Mouse (Mus musculus): Measurements from ENCODE around the gene Skap2.
A peak's percentile ranks its signal among the peaks of the same experiment; 100 is the strongest.

Skap2 gene

DNA sequence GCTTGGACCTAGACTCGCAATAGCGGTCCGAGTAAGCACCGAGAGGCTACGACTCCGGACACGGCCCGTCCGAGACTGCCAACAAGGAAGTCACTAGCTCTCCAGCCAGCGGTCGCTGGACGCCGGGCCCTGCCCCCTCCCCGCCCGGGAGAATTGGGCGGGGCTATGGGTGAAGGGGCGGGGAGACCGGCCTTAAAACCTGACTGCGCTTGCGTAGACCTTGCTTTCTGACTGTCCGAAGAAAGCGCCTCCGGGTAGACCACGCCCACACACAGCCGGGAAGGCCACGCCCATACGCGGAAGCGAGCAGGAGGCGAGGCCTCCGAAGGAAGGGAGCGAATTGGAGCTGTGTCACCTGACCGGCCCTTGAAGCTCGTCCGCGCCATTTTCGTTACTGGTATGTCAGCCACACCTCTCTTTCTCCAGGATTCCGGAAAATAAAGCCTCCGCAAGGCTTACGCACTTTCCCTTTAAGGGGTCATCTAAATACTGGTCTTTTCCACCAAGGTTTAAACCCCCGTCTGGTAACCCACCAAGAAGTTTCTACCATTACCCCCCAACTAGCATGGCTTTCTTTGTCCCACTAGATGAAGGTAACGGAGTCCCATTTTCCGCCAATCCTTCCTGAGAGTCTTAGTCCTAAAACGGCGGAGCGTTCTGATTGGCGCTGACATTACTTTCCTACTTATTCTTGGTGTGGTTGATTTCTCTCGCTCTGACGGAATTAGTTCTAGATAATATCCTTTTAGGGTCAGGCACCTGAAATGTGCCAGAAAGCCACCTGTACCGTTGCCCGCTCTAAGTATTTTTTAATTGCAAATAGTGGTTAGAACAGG lies at the start of gene Skap2:
Gene Skap2, minus strand, starts transcription at position 141 of the 836 bp plus-strand sequence.
- DNase-seq, result peak; percentile 100

DNA sequence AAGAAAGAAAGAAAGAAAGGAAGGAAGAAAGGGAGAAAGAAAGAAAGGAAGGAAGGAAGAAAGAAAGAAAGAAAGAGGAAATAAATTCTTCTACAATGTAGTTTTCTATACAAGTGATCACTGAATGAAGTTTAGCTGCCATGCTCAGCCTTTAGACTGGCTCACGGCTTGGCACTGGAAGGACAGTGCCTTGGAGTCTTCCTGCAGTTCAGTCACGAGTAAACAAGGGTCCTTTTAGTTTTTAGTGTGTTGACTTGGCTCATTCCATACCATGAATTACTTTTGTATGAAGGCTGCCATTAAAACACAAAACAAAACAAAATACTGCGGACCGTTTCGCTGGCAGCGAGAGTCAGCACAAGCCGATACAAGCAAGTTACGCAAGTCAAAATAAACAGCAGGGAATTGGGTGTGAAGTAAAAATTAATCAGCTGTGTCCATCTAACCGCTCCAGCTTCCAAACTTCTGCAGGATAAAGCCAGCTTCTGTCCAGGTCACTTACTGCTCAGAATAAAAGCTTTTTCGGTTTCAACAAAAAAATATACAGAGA lies 46.6 kb upstream of the Skap2 start:
- no peak for DNase-seq

DNA sequence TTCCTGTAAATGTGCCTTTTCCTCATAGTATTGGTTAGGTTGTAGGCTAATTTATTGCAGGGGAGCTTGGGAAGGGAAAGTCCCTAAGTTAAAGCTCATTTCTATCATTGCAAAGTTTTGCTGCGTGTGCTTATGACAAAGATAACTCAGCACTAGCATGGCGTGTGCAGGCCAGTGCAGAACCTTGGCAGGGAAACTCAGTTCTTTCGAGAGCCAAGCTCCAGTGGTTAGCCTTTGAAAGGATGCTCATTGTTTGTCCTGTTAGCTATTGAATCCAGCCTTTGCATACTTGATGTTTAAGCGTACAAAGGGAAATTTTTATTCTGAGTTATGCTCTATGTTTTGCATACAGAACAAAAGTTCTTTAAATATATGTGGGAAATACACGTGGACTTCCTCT lies 45.8 kb upstream of the Skap2 start:
- no peak for DNase-seq

DNA sequence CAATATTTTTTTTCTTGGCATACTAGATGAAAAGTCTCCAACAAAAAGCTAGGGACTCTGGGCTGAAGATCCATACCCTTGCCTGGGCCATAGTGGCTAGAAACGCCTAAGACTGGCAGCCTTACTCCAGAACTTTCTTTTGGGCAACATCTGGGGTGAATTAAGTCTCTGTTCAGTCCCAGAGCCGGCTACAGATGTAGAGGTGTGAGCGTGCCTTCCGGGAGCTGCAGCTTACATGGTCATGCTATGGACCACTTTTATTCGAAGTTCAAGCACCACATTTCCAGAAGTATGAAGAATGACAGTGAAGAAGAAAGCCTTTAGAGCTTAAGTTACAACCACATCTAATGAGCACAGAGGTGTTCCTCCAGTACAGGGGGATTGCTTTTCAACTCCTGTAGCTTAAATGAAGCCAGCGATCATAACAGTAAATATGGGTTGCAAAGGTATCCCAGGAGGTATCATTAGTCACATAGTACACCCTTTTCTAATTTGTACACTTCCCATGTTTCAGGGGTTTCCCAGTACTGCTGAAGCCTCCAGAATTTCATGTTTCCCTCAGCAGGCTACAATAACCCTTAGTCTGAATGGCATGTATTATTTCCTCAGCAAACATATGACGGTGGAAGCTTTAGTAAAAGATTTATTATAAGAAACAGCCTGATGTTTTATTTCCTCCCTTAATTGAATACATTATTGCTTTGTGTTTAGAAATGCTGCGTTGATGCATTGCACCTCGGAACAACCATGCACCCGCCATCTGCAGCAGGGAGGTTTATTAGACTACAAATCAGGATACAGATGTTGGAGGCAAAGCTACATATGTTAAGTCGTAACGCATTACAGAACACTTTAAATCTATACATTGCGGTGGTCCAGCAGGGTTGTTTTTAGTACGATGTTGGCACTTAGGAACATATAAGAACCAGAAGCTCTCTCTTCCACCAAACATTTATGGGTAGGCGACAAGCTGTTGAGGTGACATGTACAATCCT lies 41.5 kb upstream of the Skap2 start:
- DNase-seq, result no peak

DNA sequence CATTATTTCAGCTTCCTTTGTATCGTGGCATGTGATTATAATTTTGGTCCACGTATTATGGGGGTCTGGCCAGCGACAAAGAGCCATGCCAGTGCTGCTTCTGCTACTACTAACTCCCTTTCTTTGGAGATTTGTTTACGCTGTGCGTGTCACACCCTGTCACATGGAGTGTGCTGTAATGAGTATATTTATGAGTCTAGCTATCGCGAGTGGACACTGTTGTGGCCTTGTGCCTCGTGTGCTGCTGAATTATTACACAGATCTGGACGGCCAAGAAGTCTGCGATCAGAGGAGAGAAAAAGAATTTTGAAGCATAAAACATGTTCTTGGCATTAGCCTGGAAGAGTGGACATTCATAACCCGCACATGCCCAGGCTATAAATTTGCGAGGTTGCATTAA lies 37.7 kb upstream of the Skap2 start:
- no peak for DNase-seq

DNA sequence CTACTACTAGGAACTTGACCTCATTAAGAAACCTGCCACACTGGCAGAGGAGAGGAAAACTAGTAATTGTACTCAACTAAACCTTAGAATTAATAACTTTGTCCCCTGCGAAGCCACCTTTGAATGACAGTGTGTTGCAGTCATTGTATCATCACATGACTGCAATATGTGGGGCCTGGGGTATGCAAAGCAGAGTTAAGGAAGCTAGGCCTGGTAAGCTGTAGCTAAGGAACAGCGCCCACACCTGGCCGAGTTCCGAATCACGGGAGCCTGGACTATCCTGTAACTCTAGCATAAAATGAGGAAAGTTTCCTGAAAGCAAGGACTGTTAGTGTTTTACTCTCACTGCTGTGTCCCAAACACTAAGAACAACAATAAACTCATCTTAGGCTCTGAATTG lies 33.2 kb upstream of the Skap2 start:
- DNase-seq, result no peak

DNA sequence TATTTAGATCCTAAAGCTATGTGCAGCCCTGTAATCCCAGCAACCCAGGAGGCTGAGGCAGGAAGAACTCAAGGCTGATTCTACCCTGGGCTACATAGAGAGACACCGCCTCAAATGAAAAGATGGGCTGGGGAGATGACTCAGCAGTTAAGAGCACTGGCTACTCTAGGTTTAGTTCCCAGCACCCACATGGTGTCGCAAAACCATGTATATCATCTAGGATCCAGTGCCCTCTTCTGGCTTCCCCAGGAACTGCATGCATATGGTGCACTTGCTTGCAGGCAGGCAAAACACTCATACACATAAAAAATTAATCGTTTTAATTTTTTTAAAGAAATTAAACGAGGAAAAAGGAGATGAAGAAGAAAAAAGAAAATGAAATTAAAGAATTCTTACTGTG lies 23.7 kb upstream of the Skap2 start:
- DNase-seq, result no peak

DNA sequence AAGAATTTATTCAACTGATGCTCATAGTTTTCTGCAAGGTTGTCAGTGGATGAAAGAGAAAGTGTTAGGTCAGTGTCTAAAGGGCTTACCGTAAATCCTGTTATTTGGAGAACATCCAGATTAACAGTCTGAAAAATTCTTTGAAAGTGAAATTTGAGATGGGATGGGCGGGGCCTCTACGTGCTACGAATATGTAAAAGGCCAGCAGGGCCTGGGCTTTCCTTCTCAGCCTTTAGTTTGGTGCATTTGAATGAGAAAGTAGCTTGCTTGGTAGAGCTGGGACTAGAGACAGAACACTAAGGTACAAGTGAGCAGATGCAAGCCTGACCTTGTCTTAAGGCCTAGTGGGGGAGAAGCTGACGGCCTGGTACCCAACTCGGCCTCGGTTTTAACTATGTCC lies 18.8 kb upstream of the Skap2 start:
- no peak for DNase-seq

DNA sequence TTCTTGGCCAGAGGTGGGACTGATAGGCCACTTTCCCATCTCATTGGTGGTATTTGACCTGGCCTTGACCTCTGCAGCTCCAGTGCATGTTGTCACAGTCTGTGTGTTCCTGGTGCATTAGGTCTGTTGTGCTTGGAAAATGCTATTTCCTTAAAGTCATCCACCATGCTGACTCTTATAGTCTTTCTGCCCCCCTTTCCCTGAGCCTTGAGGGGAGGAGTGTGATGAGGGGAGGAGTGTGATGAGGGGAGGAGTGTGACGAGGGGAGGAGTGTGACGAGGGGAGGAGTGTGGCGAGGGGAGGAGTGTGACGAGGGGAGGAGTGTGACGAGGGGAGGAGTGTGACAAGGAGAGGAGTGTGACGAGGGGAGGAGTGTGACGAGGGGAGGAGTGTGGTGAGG lies 15.8 kb upstream of the Skap2 start:
- DNase-seq, result no peak

DNA sequence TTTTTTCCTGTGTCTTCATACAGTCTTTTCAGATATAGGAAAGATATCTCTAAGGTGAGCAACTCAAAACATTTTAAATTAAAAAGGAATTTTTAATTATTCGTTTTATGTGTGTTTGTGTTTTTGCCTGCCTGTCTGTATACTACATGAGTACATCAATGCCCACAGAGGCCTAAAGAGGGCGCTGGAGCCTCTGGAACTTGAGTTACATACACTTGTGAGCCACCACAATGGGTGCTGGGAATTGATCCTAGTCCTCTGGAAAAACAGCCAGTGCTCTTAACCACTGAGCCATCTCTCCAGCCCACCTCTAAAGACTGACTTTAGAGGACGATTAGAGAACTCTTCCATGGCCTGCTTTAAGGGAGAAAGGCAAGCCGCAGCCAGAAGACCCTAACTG lies 14.8 kb upstream of the Skap2 start:
- DNase-seq, result no peak

DNA sequence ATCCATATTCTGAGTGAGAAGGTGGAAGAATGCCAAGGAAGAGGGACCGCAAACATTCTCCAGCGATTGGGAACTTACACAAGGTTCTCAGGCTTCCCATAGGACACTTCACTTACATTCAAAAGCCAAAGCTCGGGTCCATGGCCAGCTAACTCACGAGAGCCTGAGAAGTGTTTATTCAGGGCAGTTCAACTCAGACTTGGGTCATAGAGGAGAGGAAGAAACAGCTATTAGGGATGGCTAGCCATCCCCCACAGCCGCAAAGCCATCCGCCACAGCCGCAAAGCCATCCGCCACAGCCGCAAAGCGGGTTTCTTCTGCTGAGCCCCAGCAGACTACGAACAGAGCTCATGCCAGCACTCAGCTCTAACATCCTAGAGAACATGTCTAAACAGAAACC lies 13.9 kb upstream of the Skap2 start:
- DNase-seq, result no peak

DNA sequence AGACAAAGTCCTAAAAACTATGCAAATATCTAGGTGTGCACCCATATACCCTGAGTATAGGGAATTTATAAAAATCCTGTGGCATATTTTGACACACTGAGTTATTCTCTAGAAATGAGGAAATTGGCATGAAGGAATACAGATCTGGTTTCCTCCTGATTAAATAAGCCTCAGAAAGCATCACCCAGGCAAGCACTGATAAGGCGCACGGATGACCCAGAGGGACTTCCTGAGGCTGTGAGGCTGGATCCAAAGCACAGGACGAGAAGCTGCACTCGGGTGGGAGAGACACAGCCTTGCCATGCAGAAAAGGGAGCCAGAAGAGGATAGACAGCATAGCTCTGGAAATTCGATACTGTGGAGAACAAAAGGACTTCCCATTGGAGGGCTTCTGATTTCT lies 12.4 kb upstream of the Skap2 start:
- no peak for DNase-seq

DNA sequence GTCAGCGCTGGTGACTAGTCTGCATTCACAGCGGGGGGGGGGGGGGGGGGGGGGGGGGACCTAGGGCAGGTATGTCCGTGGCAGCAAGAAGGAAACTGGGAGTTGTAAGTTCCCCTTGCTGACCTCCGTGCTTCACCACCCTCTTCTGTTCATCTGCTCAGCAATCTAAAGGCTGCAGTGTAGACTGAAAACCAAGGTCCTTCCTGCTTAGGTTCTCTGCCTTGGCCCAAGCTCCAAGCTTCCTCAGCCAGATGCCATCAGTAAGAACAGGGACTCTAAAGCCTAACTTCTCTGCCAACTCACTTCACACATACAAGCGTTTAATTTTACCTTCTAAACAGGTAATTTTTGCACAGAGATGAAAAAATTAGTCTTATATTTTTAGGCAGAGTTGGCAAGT lies 10.0 kb upstream of the Skap2 start:
- DNase-seq, result no peak

DNA sequence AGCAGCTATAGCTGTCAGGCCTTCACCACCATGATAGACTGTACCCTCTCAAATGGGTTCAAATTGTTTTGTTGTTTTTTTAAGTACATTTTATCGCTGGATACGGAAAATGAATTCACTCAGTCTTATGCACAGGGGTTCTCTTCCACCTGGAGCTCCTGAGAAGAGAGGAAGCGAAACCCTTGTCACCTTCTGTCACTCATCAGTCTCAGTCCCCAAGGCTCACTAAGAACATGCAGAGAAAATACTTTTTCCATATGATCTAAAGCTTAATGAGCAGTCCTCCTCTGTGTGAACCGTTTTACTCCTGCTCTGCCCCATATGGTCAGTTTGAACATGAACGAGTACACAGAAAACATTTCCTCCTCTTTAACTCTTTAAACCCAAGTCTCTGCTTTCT lies 7.9 kb upstream of the Skap2 start:
- DNase-seq, result no peak

DNA sequence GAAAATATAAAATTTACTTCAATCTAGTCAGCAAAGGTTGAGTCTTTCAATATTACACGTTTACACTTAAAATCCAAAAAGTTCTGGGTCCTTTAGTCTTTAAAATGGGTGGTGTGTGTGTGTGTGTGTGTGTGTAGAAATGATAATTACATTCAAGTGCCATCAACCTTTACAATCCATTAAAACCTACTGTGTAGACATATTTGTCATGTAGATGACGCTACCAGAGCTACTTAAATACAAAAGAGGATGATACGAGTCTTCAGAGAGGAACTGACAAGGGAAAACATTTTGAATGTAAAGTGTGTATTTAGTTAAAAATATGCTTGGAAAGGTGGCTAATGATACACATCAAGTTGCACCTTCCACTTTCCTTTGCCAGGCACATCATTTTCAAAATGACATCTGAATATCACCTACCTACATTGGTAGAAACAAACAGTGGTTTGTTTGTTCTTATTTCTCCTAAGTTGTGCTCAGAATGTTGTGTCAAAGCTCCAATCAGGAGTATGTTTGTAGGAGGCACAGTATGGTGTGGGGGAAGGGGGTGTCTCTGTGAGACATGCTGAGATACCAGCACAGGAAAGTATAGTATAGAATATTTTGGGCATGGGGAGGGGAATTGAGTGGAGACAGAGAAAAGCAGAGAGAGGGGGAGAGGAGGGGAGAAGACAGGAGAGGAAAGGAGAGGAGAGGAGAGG lies 1.0 kb upstream of the Skap2 start:
- DNase-seq, result no peak

DNA sequence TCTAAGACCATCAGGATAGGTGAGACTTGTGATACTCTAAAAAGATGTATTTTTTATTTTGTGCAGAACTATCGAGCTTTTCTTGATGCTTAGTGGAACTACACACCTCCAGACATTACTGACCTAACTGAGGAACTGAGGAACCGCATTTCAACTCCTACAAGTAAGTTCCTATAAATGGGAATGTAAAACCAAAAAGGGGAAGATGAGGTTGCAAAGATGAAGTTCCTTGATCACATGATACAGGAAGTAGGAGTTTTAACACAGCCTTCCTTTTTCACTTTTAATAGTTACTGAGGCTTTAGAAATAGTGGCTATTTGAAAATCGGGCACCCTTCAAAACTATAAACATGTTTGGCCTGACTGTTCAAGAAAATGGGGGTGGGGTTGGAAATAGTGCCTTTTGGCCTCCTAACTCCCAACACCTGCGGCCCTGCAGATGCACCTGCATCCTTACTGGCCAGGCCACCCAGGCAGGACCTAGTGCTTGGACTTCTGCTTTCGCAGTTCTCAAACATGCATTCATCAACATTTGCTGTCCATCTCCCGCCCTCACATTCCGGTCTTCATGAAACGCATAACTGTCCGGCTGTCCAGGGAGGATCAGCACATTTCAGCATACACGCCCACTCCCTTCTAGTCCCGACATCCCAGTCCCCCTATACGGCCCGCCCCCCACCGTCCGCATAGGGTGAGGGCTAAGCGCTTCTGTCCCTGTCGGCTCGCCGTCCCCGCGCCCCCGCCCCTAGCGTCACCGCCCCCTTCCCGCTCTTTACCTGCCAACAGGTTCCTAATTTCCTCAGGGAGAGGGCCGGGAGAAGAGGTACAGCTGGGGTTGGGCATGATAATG lies 565 bp downstream of the Skap2 start:
- DNase-seq, result no peak

DNA sequence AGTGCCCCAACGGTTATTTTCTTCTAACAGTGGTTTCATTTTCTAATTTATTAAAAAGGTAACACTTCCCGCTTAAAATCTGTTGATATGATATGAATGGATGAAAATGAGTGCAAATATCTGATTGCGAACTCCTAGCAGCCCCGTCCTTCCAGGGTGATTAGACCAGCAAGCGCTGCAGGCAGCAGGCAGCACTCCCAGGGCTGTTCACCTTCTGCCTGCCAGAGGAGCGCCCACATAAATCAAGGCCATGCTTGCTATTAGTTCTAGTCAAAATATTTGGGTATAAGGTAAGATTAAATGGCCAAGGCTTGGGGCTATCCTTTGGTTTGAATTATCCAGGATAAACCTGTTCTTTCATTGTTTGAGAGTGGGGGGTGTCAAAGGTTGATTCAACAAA lies 3.0 kb downstream of the Skap2 start:
- no peak for DNase-seq

DNA sequence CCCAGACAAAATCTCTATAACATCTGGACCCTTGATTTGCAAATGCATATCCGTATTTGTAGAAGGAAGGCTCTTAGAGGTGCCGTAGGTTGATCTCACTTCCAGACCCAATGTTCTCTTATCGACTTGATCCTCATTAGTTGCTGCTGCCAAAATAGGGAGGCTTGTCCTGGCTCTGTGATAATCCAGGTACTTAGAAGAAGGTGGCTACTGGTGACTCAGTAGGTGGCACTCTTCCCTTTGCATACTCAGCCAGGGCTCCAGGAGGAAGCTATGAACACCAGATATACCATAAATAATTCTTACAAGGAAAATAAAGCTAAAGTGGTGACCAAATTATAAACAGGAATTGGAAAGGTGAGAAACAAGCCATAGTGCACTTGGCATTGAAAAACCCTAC lies 3.6 kb downstream of the Skap2 start:
- DNase-seq, result peak; percentile 33

DNA sequence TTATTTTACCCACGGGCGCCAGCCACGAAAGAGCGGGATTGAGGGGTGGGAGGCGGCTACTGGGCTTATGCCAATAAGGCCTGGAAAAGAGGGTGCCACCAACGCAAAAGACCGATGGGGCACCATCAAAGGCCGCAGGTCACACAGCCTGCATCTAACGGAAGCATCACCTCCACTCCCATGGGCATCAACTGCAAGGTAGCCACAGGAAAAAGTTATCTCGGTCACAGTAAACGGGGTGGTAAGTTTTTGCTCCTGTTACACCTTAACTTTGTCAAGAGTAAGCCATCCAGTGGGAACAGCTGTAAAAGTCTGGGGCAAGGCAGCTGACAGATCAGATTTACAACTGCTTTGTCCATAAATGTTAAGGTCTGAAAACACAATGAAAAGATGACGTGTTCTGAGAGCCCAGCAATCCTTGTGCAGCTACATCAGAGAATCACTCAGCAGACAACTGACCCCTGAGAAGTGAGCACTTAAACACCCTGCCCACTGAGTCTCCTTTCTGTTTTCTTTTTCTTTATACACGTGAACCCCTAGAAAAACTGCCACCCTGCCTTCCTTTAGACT lies 5.6 kb downstream of the Skap2 start:
- DNase-seq, result no peak

DNA sequence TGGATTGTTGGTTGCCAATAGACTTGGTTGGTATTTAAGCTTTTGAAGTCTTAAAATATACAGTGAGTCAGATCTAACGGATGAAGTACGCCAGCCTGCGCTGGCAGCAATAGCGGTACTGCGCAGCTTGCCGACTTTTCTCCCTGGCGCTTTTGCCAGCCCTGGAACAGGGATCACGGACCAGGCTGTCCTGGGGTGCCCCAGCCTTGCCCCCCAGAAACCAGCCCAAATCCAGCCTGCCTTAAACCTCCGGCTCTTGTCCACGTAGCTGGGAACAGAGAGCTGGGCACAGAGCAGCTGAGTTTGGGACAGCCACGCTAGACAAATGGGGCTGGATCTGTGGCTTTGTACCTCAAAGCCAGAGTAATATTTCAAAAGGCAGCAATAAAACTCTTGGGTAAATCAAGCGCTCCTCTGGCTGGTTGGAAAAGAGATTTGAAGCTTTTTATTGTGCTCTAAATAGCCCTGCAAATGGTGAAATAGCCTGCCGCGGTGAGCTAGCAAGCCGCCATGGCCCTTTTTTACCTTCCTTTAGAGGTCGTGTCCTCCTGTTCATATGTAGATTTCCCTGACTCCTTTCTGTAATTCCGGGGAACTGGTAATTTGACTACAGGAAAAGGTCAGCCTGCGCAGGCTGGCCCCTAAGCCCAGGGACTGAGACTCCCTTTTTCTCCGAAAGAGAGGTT lies 6.2 kb downstream of the Skap2 start:
- DNase-seq, result no peak

DNA sequence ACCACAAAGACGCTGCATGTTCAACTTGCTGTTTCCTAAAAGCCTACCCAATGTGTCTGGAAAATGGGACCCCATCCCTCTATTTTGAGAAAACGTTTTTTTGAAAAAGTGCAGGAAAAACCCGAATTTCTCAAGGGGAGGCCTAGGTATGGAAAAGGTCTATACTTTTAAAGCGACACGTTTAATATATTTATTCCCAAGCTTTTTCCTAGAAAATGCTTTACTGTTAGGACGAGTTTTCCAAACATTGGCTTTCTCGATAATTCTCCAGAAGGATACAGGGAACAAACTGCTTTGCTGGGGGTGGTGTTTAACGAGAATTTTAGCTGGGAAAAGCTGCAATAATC lies 6.8 kb downstream of the Skap2 start:
- no peak for DNase-seq

All from kidney, postnatal 14 days (tissue).